Mouse (Mus musculus): ENCODE results near the gene Myo15b. TPM values are rescaled to one million over a fixed set of nuclear protein-coding genes. Genes with fewer than 3 reads are reported as not detected.
"Not testable (repeated sequence)": the region's sequence is repeated elsewhere in the genome, so short reads cannot be mapped to it uniquely, and the experiment has no call there.

The Myo15b gene
- total RNA-seq, 2 experiments from 2014 or later: not detected

GRCm38 (mm10) chr11:115834033-115834432 lies 24.2 kb upstream of the Myo15b start:
- no peak for DNase-seq
- no peak overlapping the region for H3K4me3 ChIP-seq
- H3K27ac ChIP-seq: peak overlapping the region; percentile 74; the same call in 1 of the 2 replicates
- intact Hi-C loops (cut with DNase I): no loop called here
- TF ChIP-seq CTCF (IDR thresholded peaks at IDR 0.05): no peak

- TF ChIP-seq CTCF (IDR thresholded peaks at IDR 0.05): no peak
- no peak overlapping the region for H3K27ac ChIP-seq
- H3K4me3 ChIP-seq: no peak overlapping the region
- intact Hi-C loops (cut with DNase I): no loop called here
- DNase-seq: no peak
Measured at GRCm38 (mm10) chr11:115836656-115837395, 21.4 kb upstream of the Myo15b start.

- intact Hi-C loops (cut with DNase I): loop anchor here (2.0 kb wide), 1 partner anchor 21 kb away; the partner anchor contains the start of gene Myo15b
- TF ChIP-seq CTCF (IDR thresholded peaks at IDR 0.05): no peak
- no peak overlapping the region for H3K4me3 ChIP-seq
- no peak for DNase-seq
- H3K27ac ChIP-seq: peak overlapping the region; percentile 74; the same call in 1 of the 2 replicates
Measured at GRCm38 (mm10) chr11:115837606-115838345, 20.4 kb upstream of the Myo15b start.

- DNase-seq: peak; percentile 84
- Histone ChIP-seq H3K27ac (peak overlapping the region; percentile 74), H3K4me3 (no peak overlapping the region)
- TF ChIP-seq CTCF (IDR thresholded peaks at IDR 0.05): no peak
- intact Hi-C loops (cut with DNase I): loop anchor here (2.0 kb wide), 1 partner anchor 20 kb away; the partner anchor contains the start of gene Myo15b
Measured at GRCm38 (mm10) chr11:115838895-115839311, 19.3 kb upstream of the Myo15b start.

- TF ChIP-seq CTCF (IDR thresholded peaks at IDR 0.05): no peak
- no peak for DNase-seq
- H3K27ac ChIP-seq: peak overlapping the region; percentile 74; the same call in 1 of the 2 replicates
- no peak overlapping the region for H3K4me3 ChIP-seq
- intact Hi-C loops (cut with DNase I): loop anchor here (2.0 kb wide), 1 partner anchor 19 kb away; the partner anchor contains the start of gene Myo15b
Measured at GRCm38 (mm10) chr11:115839732-115840131, 18.5 kb upstream of the Myo15b start.

GRCm38 (mm10) chr11:115841044-115841443 lies 17.2 kb upstream of the Myo15b start:
- intact Hi-C loops (cut with DNase I): no loop called here
- no peak for DNase-seq
- peak; percentile 24; the same call in 1 of the 2 replicates for TF ChIP-seq CTCF (IDR thresholded peaks at IDR 0.05)
- H3K4me3 ChIP-seq: no peak overlapping the region
- no peak overlapping the region for H3K27ac ChIP-seq

- DNase-seq: no peak
- Histone ChIP-seq H3K4me3 (no peak overlapping the region), H3K27ac (peak overlapping the region; percentile 51)
- intact Hi-C loops (cut with DNase I): no loop called here
- no peak for TF ChIP-seq CTCF (IDR thresholded peaks at IDR 0.05)
Measured at GRCm38 (mm10) chr11:115841961-115842550, 16.1 kb upstream of the Myo15b start.

- intact Hi-C loops (cut with DNase I): no loop called here
- no peak for TF ChIP-seq CTCF (IDR thresholded peaks at IDR 0.05)
- H3K27ac ChIP-seq: no peak overlapping the region
- H3K4me3 ChIP-seq: no peak overlapping the region
- no peak for DNase-seq
Measured at GRCm38 (mm10) chr11:115843141-115843890, 14.9 kb upstream of the Myo15b start.

- TF ChIP-seq CTCF (IDR thresholded peaks at IDR 0.05): no peak
- Histone ChIP-seq H3K4me3 (no peak overlapping the region), H3K27ac (no peak overlapping the region)
- intact Hi-C loops (cut with DNase I): no loop called here
- DNase-seq: no peak
Measured at GRCm38 (mm10) chr11:115843891-115844239, 14.3 kb upstream of the Myo15b start.

GRCm38 (mm10) chr11:115844240-115844639 lies 14.0 kb upstream of the Myo15b start:
- H3K4me3 ChIP-seq: no peak overlapping the region
- intact Hi-C loops (cut with DNase I): no loop called here
- no peak for TF ChIP-seq CTCF (IDR thresholded peaks at IDR 0.05)
- H3K27ac ChIP-seq: no peak overlapping the region
- DNase-seq: no peak

GRCm38 (mm10) chr11:115845819-115846218 lies 12.4 kb upstream of the Myo15b start:
- H3K27ac ChIP-seq: no peak overlapping the region
- TF ChIP-seq CTCF (IDR thresholded peaks at IDR 0.05): peak; percentile 3; the same call in 1 of the 2 replicates
- DNase-seq: no peak
- no peak overlapping the region for H3K4me3 ChIP-seq
- intact Hi-C loops (cut with DNase I): no loop called here

GRCm38 (mm10) chr11:115854674-115855073 lies 3.5 kb upstream of the Myo15b start:
- H3K4me3 ChIP-seq: no peak overlapping the region
- TF ChIP-seq CTCF (IDR thresholded peaks at IDR 0.05): no peak
- H3K27ac ChIP-seq: no peak overlapping the region
- intact Hi-C loops (cut with DNase I): no loop called here
- DNase-seq: no peak

- H3K4me3 ChIP-seq; H3K27ac ChIP-seq; DNase-seq; intact Hi-C loops (cut with DNase I): not testable (repeated sequence)
Measured at GRCm38 (mm10) chr11:115857146-115857545, 1.1 kb upstream of the Myo15b start.
